Mouse (Mus musculus): ENCODE results near the gene Gm20517. TPM values are rescaled to one million over a fixed set of nuclear protein-coding genes. Genes with fewer than 3 reads are reported as not detected.

Gm20517 gene
- polyA plus RNA-seq, 1 experiment: 1.7 TPM

GRCm38 (mm10) chr17:47701793-47702192, 90.4 kb downstream of the Gm20517 start:
- Histone ChIP-seq H3K27me3 (ENCODE audit: control insufficient read depth, insufficient read depth, low read length) (no peaks in the 10 kb centered on the region), H3K4me1 (ENCODE audit: control insufficient read depth, insufficient read depth, insufficient read length, low read length) (no peaks in the 10 kb centered on the region; the same call in 1 of the 2 replicates), H3K27ac (ENCODE audit: insufficient read depth, low read depth, low read length) (no peak overlapping the region), H3K36me3 (ENCODE audit: control insufficient read depth, insufficient read depth, low read length) (peaks cover 4% of the 10 kb centered on the region; the same call in 1 of the 2 replicates), H3K4me3 (ENCODE audit: low read depth, low read length) (no peak overlapping the region)
- 88% methylated on average over 9 of the region's 9 CpGs for WGBS
- no peak for TF ChIP-seq POLR2A (IDR thresholded peaks at IDR 0.05; ENCODE audit: low read depth, low read length)
- no peak for TF ChIP-seq CTCF (IDR thresholded peaks at IDR 0.05; ENCODE audit: extremely low read depth, insufficient read length, insufficient replicate concordance, low read depth, low read length)

- Histone ChIP-seq H3K36me3 (ENCODE audit: control insufficient read depth, insufficient read depth, low read length) (peaks cover 4% of the 10 kb centered on the region; the same call in 1 of the 2 replicates), H3K27ac (ENCODE audit: insufficient read depth, low read depth, low read length) (no peak overlapping the region), H3K27me3 (ENCODE audit: control insufficient read depth, insufficient read depth, low read length) (no peaks in the 10 kb centered on the region), H3K4me1 (ENCODE audit: control insufficient read depth, insufficient read depth, insufficient read length, low read length) (peaks cover 1% of the 10 kb centered on the region; the same call in 1 of the 2 replicates), H3K4me3 (ENCODE audit: low read depth, low read length) (no peak overlapping the region)
- 79% methylated on average over 28 of the region's 28 CpGs for WGBS
- TF ChIP-seq POLR2A (IDR thresholded peaks at IDR 0.05; ENCODE audit: low read depth, low read length): no peak
- TF ChIP-seq CTCF (IDR thresholded peaks at IDR 0.05; ENCODE audit: extremely low read depth, insufficient read length, insufficient replicate concordance, low read depth, low read length): no peak
Observed at GRCm38 (mm10) chr17:47702548-47703345, 91.4 kb downstream of the Gm20517 start.

GRCm38 (mm10) chr17:47703556-47703955, 92.2 kb downstream of the Gm20517 start:
- 74% methylated on average over 20 of the region's 20 CpGs for WGBS
- TF ChIP-seq POLR2A (IDR thresholded peaks at IDR 0.05; ENCODE audit: low read depth, low read length) (no peak), CTCF (IDR thresholded peaks at IDR 0.05; ENCODE audit: extremely low read depth, insufficient read length, insufficient replicate concordance, low read depth, low read length) (no peak)
- H3K4me1 ChIP-seq (ENCODE audit: control insufficient read depth, insufficient read depth, insufficient read length, low read length): peaks cover 7% of the 10 kb centered on the region; the same call in 1 of the 2 replicates

GRCm38 (mm10) chr17:47704692-47705091, 93.3 kb downstream of the Gm20517 start:
- 90% methylated on average over 4 of the region's 4 CpGs for WGBS
- peaks cover 2% of the 10 kb centered on the region; the same call in 1 of the 2 replicates for H3K36me3 ChIP-seq (ENCODE audit: control insufficient read depth, insufficient read depth, low read length)
- no peak overlapping the region for H3K27ac ChIP-seq (ENCODE audit: insufficient read depth, low read depth, low read length)
- H3K4me3 ChIP-seq (ENCODE audit: low read depth, low read length): no peak overlapping the region
- no peak for TF ChIP-seq POLR2A (IDR thresholded peaks at IDR 0.05; ENCODE audit: low read depth, low read length)
- H3K4me1 ChIP-seq (ENCODE audit: control insufficient read depth, insufficient read depth, insufficient read length, low read length): peaks cover 7% of the 10 kb centered on the region; the same call in 1 of the 2 replicates
- H3K27me3 ChIP-seq (ENCODE audit: control insufficient read depth, insufficient read depth, low read length): no peaks in the 10 kb centered on the region

More at GRCm38 (mm10) chr17:47703556-47703955, 92.2 kb downstream of the Gm20517 start:
- H3K27ac ChIP-seq (ENCODE audit: insufficient read depth, low read depth, low read length): no peak overlapping the region
- no peaks in the 10 kb centered on the region for H3K27me3 ChIP-seq (ENCODE audit: control insufficient read depth, insufficient read depth, low read length)
- H3K36me3 ChIP-seq (ENCODE audit: control insufficient read depth, insufficient read depth, low read length): peaks cover 4% of the 10 kb centered on the region; the same call in 1 of the 2 replicates
- no peak overlapping the region for H3K4me3 ChIP-seq (ENCODE audit: low read depth, low read length)

- H3K4me3 ChIP-seq (ENCODE audit: low read depth, low read length): no peak overlapping the region
- H3K36me3 ChIP-seq (ENCODE audit: control insufficient read depth, insufficient read depth, low read length): peaks cover 2% of the 10 kb centered on the region; the same call in 1 of the 2 replicates
- H3K27me3 ChIP-seq (ENCODE audit: control insufficient read depth, insufficient read depth, low read length): no peaks in the 10 kb centered on the region
- 88% methylated on average over 1 of the region's 1 CpGs for WGBS
- peaks cover 10% of the 10 kb centered on the region; the same call in 1 of the 2 replicates for H3K4me1 ChIP-seq (ENCODE audit: control insufficient read depth, insufficient read depth, insufficient read length, low read length)
- H3K27ac ChIP-seq (ENCODE audit: insufficient read depth, low read depth, low read length): no peak overlapping the region
- TF ChIP-seq POLR2A (IDR thresholded peaks at IDR 0.05; ENCODE audit: low read depth, low read length) (no peak), CTCF (IDR thresholded peaks at IDR 0.05; ENCODE audit: extremely low read depth, insufficient read length, insufficient replicate concordance, low read depth, low read length) (no peak)
Observed at GRCm38 (mm10) chr17:47706196-47706595, 94.8 kb downstream of the Gm20517 start.

- 74% methylated on average over 3 of the region's 3 CpGs for WGBS
- Histone ChIP-seq H3K27me3 (ENCODE audit: control insufficient read depth, insufficient read depth, low read length) (no peaks in the 10 kb centered on the region), H3K4me3 (ENCODE audit: low read depth, low read length) (no peak overlapping the region), H3K27ac (ENCODE audit: insufficient read depth, low read depth, low read length) (no peak overlapping the region), H3K36me3 (ENCODE audit: control insufficient read depth, insufficient read depth, low read length) (no peaks in the 10 kb centered on the region), H3K4me1 (ENCODE audit: control insufficient read depth, insufficient read depth, insufficient read length, low read length) (peaks cover 13% of the 10 kb centered on the region; the same call in 1 of the 2 replicates)
- TF ChIP-seq CTCF (IDR thresholded peaks at IDR 0.05; ENCODE audit: extremely low read depth, insufficient read length, insufficient replicate concordance, low read depth, low read length) (no peak), POLR2A (IDR thresholded peaks at IDR 0.05; ENCODE audit: low read depth, low read length) (no peak)
Observed at GRCm38 (mm10) chr17:47707961-47708360, 96.6 kb downstream of the Gm20517 start.

GRCm38 (mm10) chr17:47708972-47709371, 97.6 kb downstream of the Gm20517 start:
- H3K4me3 ChIP-seq (ENCODE audit: low read depth, low read length): no peak overlapping the region
- H3K27ac ChIP-seq (ENCODE audit: insufficient read depth, low read depth, low read length): no peak overlapping the region
- H3K4me1 ChIP-seq (ENCODE audit: control insufficient read depth, insufficient read depth, insufficient read length, low read length): peaks cover 13% of the 10 kb centered on the region; the same call in 1 of the 2 replicates
- no peaks in the 10 kb centered on the region for H3K27me3 ChIP-seq (ENCODE audit: control insufficient read depth, insufficient read depth, low read length)
- 42% methylated on average over 4 of the region's 4 CpGs for WGBS
- no peaks in the 10 kb centered on the region for H3K36me3 ChIP-seq (ENCODE audit: control insufficient read depth, insufficient read depth, low read length)
- no peak for TF ChIP-seq POLR2A (IDR thresholded peaks at IDR 0.05; ENCODE audit: low read depth, low read length)
- TF ChIP-seq CTCF (IDR thresholded peaks at IDR 0.05; ENCODE audit: extremely low read depth, insufficient read length, insufficient replicate concordance, low read depth, low read length): no peak
